Mouse (Mus musculus) cerebellum, adult 2 months (tissue): ENCODE results near the gene Nanp. TPM values are rescaled to one million over a fixed set of nuclear protein-coding genes. Genes with fewer than 3 reads are reported as not detected.

Experiments used
- DNase-seq, 2 experiments: peaks; one replicate each; pipeline ENCODE4 v3.0.0; 2021
- H3K27ac ChIP-seq: fragments of 200-500 bp; 2 replicates; pipeline ENCODE4 v1.5.1; 2012; ENCODE audit warnings: low read length, control low read depth, inconsistent platforms; ENCODE audit not compliant: insufficient read depth
- H3K27me3 ChIP-seq: fragments of 200-500 bp; 2 replicates; pipeline ENCODE4 v1.6.1; 2012; ENCODE audit warnings: inconsistent platforms, mild to moderate bottlenecking, low read length, moderate library complexity; ENCODE audit not compliant: control insufficient read depth, insufficient read depth
- H3K4me1 ChIP-seq: fragments of 200-500 bp; 2 replicates; pipeline ENCODE4 v1.6.1; 2011; ENCODE audit warnings: low read length; ENCODE audit not compliant: control insufficient read depth, insufficient read depth
- H3K4me3 ChIP-seq: fragments of 200-500 bp; replicated peaks from 2 replicates; pipeline ENCODE3; 2011; ENCODE audit warnings: mild to moderate bottlenecking, low read depth, low read length, control low read depth; ENCODE audit not compliant: insufficient read depth
- CTCF ChIP-seq: fragments of 200-500 bp; IDR thresholded peaks from 2 replicates; pipeline ENCODE4 v1.5.1; 2011; ENCODE audit warnings: low read depth, mild to moderate bottlenecking, control low read depth, low read length, moderate library complexity, borderline replicate concordance; ENCODE audit not compliant: insufficient read depth
- POLR2A ChIP-seq: fragments of 200-500 bp; IDR thresholded peaks from 2 replicates; pipeline ENCODE4 v1.6.1; 2011; ENCODE audit warnings: low read length, control low read depth, borderline replicate concordance; ENCODE audit not compliant: insufficient read depth
- WGBS: fragments of 180-500 bp; shearing (Covaris S2); methylation state at CpG from one replicate; pipeline ENCODE4 v1.1.7; 2018; 5-methylcytosine and 5-hydroxymethylcytosine counted together
- polyA plus RNA-seq: library from polyadenylated mRNA; depleted of rRNA; stranded (reverse); fragments of >200 nt; gene quantifications from 2 replicates; pipeline ENCODE4 v1.2.3, GENCODE M21; 2012

The Nanp gene
- polyA plus RNA-seq, 1 experiment = 16.9 TPM

DNA sequence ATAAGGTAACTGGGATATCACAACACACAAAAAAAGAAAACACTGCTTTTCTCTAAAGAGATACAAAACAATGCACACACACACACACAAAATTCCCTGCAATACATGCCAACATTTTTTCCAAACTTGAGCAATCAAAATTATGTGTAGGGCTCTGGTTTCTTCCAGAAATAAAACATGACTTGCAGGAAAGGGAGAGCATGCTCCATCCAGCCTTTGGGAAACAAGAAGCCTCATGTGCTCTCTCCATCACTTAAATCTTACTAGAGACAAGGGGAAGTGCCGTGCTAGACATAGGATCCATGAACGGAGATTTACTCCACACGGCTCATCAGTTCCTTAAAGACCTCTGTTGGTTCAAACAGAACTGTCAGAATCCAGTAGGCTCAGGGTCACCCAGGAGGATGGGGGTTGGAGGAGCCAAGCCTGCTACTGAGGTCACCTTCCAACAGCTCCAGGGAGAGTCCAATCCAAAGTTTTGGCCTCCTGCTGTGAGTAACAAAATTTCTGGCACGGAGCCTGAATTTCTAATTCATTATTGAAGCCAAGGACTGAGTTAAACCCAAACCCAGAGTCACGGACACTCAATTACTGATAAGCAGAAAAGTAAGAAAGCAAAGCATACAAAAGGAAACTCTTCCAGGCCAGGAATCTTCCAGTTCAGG is 32.8 kb downstream of the Nanp start:
- Histone ChIP-seq H3K4me3 (no peak overlapping the region), H3K27ac (no peak overlapping the region), H3K4me1 (no peaks in the 10 kb centered on the region; the same call in 1 of the 2 replicates), H3K27me3 (no peaks in the 10 kb centered on the region)
- 30% methylated on average over 5 of the region's 5 CpGs for whole genome bisulfite sequencing
- TF ChIP-seq CTCF = no peak
- no peak for DNase-seq

DNA sequence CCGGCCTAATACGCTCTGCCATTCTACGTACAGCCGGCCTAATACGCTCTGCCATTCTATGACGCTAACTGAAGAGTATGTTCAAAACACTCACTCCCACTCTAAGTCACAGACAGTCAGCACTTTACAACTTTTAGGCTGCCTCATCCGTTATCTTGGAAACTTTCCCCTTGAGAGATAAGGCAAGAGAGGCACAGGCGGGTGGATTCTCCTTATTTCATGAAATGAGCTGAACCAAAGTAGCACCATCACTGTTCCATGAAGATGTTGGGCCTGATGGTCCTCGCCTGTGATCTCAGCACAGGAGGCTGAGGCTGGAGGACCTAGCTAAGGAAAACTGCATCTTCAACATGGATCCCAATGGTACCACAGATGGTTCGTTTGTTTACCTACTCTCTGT is 34.8 kb downstream of the Nanp start:
- Histone ChIP-seq H3K4me3 (no peak overlapping the region), H3K4me1 (no peaks in the 10 kb centered on the region; the same call in 1 of the 2 replicates), H3K27me3 (no peaks in the 10 kb centered on the region), H3K27ac (no peak overlapping the region)
- TF ChIP-seq POLR2A = no peak
- TF ChIP-seq CTCF = no peak
- WGBS = 91% methylated on average over 10 of the region's 10 CpGs
- DNase-seq = no peak

DNA sequence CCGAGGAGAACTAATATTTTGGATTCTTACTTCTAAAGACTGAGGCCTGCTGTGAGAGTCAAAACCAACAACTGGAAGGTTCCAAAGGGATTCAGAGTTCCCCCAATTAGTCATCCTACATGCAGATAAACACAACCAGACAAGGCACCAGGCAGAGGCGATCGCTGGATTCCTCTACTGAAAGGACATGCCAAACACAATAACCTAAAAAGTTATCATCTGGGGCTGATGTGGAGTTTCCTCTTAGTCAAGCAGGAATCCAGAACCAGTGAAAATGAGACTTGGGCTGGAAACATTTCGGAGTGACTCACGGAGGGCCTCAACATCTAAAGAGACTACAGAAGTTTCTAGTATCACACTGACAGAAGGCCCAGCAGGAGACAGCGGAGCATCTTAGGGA is 35.4 kb downstream of the Nanp start:
- Histone ChIP-seq H3K27me3 (no peaks in the 10 kb centered on the region), H3K27ac (no peak overlapping the region), H3K4me1 (no peaks in the 10 kb centered on the region; the same call in 1 of the 2 replicates), H3K4me3 (no peak overlapping the region)
- whole genome bisulfite sequencing = 83% methylated on average over 6 of the region's 6 CpGs
- no peak for DNase-seq
- no peak for TF ChIP-seq CTCF
- TF ChIP-seq POLR2A = no peak

DNA sequence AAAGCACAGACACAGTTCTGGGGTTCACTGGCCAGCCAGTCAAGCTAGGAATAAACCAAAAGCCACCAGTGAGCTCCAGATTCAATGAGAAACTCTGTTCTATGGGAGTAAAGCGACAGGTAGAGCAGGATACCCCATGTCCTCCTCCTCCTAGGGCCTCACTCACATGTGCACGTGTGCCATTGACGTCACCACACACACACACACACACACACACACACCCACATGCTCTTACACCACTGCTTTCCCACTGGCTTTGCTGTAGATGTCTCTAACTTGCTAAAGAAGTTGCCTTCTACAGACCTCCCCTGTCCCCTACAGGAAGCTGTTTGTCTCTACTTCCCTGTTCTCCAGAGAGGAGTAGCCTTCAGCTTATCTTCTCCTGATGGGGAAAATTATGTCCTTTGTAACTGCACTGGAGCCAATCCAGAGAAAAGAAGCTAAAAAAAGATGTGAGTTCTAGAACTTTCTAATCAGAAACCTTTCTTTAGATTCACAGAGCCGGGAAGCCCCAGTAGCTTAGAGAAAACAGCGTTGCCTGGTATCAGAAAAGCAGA is 37.5 kb downstream of the Nanp start:
- Histone ChIP-seq H3K27me3 (no peaks in the 10 kb centered on the region), H3K4me1 (no peaks in the 10 kb centered on the region; the same call in 1 of the 2 replicates), H3K4me3 (no peak overlapping the region), H3K27ac (no peak overlapping the region)
- TF ChIP-seq CTCF = no peak
- no peak for TF ChIP-seq POLR2A
- DNase-seq = no peak
- WGBS = 85% methylated on average over 5 of the region's 5 CpGs

DNA sequence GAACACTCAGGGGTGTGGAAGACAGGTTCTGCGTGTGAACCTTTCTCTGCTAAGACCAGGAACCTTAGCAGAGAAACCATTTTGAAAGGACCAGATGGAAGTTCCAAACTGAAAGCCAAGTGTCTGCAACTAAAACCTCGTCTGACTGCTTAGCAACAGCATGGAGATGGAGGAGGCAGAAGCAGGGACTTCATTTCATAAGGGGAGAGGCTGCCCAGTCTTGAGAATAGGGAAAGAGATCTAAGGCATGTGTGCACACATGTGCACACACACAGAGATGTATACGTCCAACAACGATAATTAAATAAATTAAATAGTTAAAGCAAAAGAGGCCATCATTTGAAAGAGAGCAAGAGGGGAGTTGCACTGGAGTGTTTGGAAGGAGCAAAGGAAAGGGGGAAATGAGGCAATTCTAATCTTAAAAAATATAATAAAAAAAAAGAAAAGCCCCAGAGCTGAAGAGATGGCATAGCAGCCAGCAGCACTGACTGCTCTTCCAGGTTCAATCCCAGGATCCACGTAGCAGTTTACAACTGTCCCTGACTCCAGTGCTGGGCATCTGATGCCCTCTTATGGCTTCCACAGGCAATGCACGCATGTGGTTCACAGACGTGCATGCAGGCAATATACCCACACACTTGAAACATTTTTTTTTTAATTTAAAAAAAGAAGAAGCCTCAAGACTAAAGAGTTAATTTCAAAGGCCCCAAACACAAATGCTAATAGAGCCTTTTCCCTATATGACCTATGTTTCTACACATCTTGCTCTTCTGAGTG is 38.6 kb downstream of the Nanp start:
- Histone ChIP-seq H3K27me3 (no peaks in the 10 kb centered on the region), H3K4me1 (no peaks in the 10 kb centered on the region; the same call in 1 of the 2 replicates), H3K27ac (no peak overlapping the region), H3K4me3 (no peak overlapping the region)
- 46% methylated on average over 7 of the region's 7 CpGs for WGBS
- DNase-seq = peak; percentile 50 to 58
- TF ChIP-seq POLR2A (no peak), CTCF (peak; percentile 86)

DNA sequence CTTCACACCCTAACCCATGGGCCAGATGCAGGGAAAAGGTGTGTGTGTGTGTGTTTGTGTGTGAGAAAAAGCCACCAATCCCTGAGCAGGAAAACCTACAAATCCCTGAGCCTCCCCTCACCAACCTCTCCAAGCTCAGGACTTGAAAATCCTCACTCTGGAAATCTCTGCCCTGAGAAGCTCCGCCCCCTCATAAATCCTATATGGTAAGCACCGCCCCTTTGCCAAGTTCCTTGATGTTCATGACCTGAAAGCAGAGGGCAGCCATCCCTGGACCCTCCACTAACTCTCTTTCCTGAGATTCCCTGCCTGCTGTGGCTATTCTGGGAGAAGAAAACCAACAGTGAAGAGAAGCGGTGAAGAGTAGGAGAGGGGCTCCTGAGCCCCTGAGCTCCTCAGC is 40.2 kb downstream of the Nanp start:
- no peak overlapping the region for H3K4me3 ChIP-seq
- H3K27ac ChIP-seq = no peak overlapping the region
- TF ChIP-seq POLR2A (no peak), CTCF (no peak)
- no peaks in the 10 kb centered on the region; the same call in 1 of the 2 replicates for H3K4me1 ChIP-seq
- DNase-seq = no peak
- no peaks in the 10 kb centered on the region for H3K27me3 ChIP-seq
- 76% methylated on average over 3 of the region's 3 CpGs for WGBS

DNA sequence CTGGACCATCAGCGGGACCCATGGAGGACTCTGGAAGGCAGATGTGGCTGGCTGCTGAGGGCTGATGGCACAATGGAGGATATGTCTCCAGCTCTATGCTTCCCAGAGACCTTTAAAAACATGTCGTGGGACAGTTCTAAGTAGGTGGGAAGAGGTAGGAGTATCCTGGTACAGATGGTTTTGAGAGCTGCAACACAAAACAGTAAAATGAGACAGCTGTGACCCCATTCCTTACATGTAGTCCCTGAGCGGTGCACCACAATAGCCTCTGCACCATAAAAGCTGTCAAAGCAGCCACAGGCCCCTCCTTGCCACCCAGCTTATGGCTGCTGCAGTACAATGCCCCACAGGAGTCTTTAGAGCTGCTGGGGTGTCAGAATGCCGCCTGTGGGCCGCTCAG is 41.6 kb downstream of the Nanp start:
- H3K27me3 ChIP-seq = no peaks in the 10 kb centered on the region
- no peak overlapping the region for H3K27ac ChIP-seq
- 72% methylated on average over 5 of the region's 5 CpGs for WGBS
- no peaks in the 10 kb centered on the region; the same call in 1 of the 2 replicates for H3K4me1 ChIP-seq
- no peak overlapping the region for H3K4me3 ChIP-seq
- no peak for DNase-seq
- TF ChIP-seq POLR2A = no peak
- no peak for TF ChIP-seq CTCF

DNA sequence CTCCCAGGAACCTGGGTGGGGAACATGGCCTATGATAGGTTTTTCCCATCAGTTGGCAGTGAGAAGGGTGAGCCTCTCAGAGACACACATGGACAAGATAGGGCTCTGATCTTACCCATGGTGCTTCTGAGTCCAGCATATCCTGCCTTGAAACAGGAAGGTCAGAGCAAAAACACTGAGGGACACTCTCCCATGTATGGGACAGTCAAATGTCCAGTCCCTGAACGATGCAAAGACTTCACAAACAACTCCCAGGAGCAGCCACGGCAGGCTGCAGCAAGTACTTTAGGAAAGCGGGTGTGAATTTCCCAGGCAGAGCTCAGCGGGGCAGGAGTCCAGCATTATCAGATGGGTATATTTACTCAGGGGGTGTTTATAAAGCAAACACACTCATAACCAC is 43.9 kb downstream of the Nanp start:
- WGBS = 83% methylated on average over 4 of the region's 4 CpGs
- Histone ChIP-seq H3K4me1 (no peaks in the 10 kb centered on the region; the same call in 1 of the 2 replicates), H3K27me3 (no peaks in the 10 kb centered on the region), H3K4me3 (no peak overlapping the region), H3K27ac (no peak overlapping the region)
- DNase-seq = no peak
- TF ChIP-seq CTCF (no peak), POLR2A (no peak)
